Mouse (Mus musculus): Measurements from ENCODE around the gene Pkm. TPM values are rescaled to one million over a fixed set of nuclear protein-coding genes. Genes with fewer than 3 reads are reported as not detected.

Pkm gene
- polyA plus RNA-seq, 1 experiment = 408 TPM

DNA sequence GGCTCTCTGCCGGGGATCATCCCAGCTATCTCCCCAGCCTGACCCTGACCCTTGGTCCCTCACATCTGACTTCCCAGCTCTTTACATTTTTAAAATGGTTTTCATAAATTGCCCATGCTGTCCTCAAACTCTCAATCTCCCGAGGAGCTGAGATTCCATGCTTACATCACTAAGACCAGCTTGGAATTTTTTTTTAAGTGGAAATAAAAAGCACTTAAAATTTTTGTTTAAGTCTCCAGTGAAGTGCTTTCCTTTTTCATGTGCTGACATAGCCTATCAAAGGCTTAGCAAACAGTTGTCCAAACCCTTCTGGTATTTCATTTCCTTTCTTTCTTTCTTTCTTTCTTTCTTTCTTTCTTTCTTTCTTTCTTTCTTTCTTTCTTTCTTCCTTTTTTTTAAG lies 27.9 kb downstream of the Pkm start:
- TF ChIP-seq CTCF (IDR thresholded peaks at IDR 0.05; ENCODE audit: extremely low read depth, insufficient read depth, insufficient read length, insufficient replicate concordance) = no peak
- TF ChIP-seq POLR2A (IDR thresholded peaks at IDR 0.05; ENCODE audit: low read depth, low read length) = no peak
- Histone ChIP-seq H3K27ac (ENCODE audit: insufficient read depth, low read length) (no peak overlapping the region), H3K4me1 (ENCODE audit: control insufficient read depth, insufficient read depth, insufficient read length) (peaks cover 7% of the 10 kb centered on the region), H3K27me3 (ENCODE audit: control insufficient read depth, insufficient read depth, low read length) (peaks cover 5% of the 10 kb centered on the region; the same call in 1 of the 2 replicates), H3K36me3 (ENCODE audit: control insufficient read depth, insufficient read depth, low read length) (no peaks in the 10 kb centered on the region; the same call in 1 of the 2 replicates), H3K4me3 (ENCODE audit: extremely low read depth, insufficient read depth, insufficient read length) (no peak overlapping the region)
- no peak for DNase-seq (ENCODE audit: low read depth in 1 of 2, low spot score in 2 of 2)
- WGBS = 74% methylated on average over 2 of the region's 2 CpGs

DNA sequence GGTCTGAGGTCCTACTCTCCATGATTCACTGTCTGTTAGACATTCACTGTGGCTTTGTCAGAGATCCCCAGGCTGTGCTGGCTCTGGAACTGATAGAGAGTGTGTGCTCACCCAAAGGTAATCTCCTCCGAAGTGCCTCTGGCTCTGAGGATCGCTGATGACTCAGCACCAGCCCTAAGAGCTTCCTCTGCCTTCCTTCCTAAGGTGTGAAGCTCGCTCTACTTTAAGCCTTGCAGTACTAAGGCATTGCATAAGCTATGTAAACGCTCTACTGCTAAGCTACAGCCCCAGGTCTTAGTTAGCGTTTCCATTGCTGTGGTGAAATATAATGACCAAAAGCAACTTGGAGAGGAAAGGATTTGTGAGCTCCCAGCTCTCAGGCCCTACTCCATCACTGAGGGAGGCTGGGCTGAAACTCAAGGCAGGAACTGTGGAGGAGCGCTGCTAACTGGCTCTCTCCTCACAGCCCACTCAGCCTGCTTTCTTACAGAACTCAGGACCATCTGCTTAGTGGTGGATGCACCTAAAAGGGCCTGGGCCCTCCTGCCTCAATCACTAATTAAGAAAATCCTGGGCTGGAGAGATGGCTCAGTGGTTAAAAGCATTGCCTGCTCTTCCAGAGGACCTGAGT lies 31.4 kb downstream of the Pkm start:
- TF ChIP-seq CTCF (IDR thresholded peaks at IDR 0.05; ENCODE audit: extremely low read depth, insufficient read depth, insufficient read length, insufficient replicate concordance) (no peak), POLR2A (IDR thresholded peaks at IDR 0.05; ENCODE audit: low read depth, low read length) (no peak)
- no peak for DNase-seq (ENCODE audit: low read depth in 1 of 2, low spot score in 2 of 2)
- H3K27me3 ChIP-seq (ENCODE audit: control insufficient read depth, insufficient read depth, low read length) = no peaks in the 10 kb centered on the region

DNA sequence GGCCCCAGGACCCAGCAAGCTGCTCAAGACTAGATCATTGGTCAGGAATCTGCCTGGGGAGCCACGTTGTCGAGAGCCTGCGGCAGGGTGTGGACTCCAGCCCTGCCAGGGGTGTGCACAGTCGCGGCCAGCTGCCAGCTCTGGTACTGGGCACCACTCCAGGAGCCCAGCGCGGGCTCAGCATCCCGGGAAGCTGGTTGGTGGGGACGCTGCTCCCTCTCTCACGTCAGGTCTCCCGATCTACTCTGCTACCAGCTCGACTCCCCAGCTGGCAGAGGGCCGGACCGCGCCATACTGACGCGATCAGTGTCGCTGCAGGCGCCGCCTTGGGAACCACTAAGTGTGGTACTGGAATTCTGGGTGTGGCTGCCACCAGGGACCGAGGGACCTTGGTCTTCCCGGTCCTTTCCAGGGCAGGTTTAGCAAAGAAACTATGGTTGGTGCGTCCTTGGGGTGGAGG lies 35.5 kb downstream of the Pkm start:
- WGBS = 20% methylated on average over 23 of the region's 23 CpGs
- Histone ChIP-seq H3K27ac (ENCODE audit: insufficient read depth, low read length) (no peak overlapping the region), H3K4me1 (ENCODE audit: control insufficient read depth, insufficient read depth, insufficient read length) (no peaks in the 10 kb centered on the region), H3K36me3 (ENCODE audit: control insufficient read depth, insufficient read depth, low read length) (no peaks in the 10 kb centered on the region), H3K27me3 (ENCODE audit: control insufficient read depth, insufficient read depth, low read length) (no peaks in the 10 kb centered on the region), H3K4me3 (ENCODE audit: extremely low read depth, insufficient read depth, insufficient read length) (no peak overlapping the region)
- DNase-seq (ENCODE audit: low read depth in 1 of 2, low spot score in 2 of 2) = no peak
- TF ChIP-seq CTCF (IDR thresholded peaks at IDR 0.05; ENCODE audit: extremely low read depth, insufficient read depth, insufficient read length, insufficient replicate concordance) (no peak), POLR2A (IDR thresholded peaks at IDR 0.05; ENCODE audit: low read depth, low read length) (no peak)

More for the DNA sequence above, 31.4 kb downstream of the Pkm start:
- WGBS = 25% methylated on average over 6 of the region's 6 CpGs
- Histone ChIP-seq H3K4me3 (ENCODE audit: extremely low read depth, insufficient read depth, insufficient read length) (no peak overlapping the region), H3K36me3 (ENCODE audit: control insufficient read depth, insufficient read depth, low read length) (no peaks in the 10 kb centered on the region), H3K27ac (ENCODE audit: insufficient read depth, low read length) (no peak overlapping the region), H3K4me1 (ENCODE audit: control insufficient read depth, insufficient read depth, insufficient read length) (no peaks in the 10 kb centered on the region)

DNA sequence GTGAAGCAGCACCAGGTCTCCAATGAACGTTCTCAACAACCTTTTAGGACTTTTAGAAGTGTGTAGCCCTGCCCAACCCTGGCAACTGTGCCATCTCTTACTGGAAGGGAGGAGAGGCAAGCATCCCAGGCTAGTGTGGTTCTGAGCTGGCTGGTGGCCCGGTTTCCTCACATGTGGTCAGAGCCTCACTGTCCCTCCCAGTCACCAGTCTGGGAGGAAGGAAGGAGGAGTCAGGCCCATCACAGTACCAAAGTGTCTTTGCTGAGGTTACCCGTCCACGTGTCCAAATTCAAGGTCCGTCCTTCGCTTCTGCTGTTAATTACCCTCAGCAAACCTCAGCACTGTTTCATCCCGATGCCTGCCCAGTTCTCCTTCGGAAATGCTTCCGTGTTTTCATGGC lies 36.0 kb downstream of the Pkm start:
- 58% methylated on average over 9 of the region's 9 CpGs for WGBS
- Histone ChIP-seq H3K27ac (ENCODE audit: insufficient read depth, low read length) (no peak overlapping the region), H3K27me3 (ENCODE audit: control insufficient read depth, insufficient read depth, low read length) (no peaks in the 10 kb centered on the region), H3K4me1 (ENCODE audit: control insufficient read depth, insufficient read depth, insufficient read length) (no peaks in the 10 kb centered on the region), H3K36me3 (ENCODE audit: control insufficient read depth, insufficient read depth, low read length) (no peaks in the 10 kb centered on the region), H3K4me3 (ENCODE audit: extremely low read depth, insufficient read depth, insufficient read length) (no peak overlapping the region)
- DNase-seq (ENCODE audit: low read depth in 1 of 2, low spot score in 2 of 2) = no peak
- no peak for TF ChIP-seq CTCF (IDR thresholded peaks at IDR 0.05; ENCODE audit: extremely low read depth, insufficient read depth, insufficient read length, insufficient replicate concordance)

DNA sequence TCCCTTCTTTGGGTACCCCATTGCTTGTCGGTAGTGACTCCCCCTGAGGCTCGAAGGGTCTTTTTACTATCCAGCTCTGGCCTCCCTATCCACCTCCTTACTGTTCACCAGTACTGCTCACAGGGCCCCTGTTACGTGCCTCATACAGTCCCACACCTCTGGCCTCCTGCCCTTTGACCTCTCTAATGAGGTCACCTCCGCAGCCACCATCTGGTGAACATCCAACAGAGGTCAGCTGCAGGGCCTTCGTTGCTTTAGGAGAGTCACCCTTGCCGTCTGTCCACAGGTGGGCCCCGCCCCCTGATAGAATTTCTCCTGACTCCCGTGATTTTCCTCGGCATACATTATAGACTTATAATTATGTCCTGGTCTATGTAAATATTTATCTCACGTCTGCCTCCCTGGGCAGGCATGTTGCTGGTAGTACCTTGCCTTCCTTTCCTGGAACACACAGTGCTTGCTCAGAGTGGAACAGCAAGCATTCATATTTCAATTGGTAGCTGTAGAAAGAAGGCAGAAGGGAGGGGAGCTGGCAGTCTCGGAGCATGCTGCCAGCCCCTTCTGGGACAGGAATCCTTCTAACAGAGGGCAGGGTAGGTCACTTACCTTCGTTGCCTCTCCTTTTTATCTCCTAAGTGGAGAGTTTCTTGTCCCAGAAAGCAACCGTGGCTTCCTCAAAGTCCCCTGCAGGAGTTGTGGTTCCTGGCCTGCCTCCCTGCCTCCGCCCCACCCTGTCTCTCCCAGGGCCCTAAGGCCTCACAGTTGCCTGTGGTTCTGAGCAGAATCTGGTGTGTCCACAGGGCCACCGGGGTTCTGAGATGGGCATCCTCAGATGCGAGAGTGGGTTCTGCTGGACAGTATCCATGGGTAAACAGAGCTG lies 38.6 kb downstream of the Pkm start:
- TF ChIP-seq POLR2A (IDR thresholded peaks at IDR 0.05; ENCODE audit: low read depth, low read length) = no peak
- TF ChIP-seq CTCF (IDR thresholded peaks at IDR 0.05; ENCODE audit: extremely low read depth, insufficient read depth, insufficient read length, insufficient replicate concordance) = no peak
- 77% methylated on average over 16 of the region's 16 CpGs for WGBS
- no peak for DNase-seq (ENCODE audit: low read depth in 1 of 2, low spot score in 2 of 2)
- no peaks in the 10 kb centered on the region for H3K36me3 ChIP-seq (ENCODE audit: control insufficient read depth, insufficient read depth, low read length)
- no peak overlapping the region for H3K4me3 ChIP-seq (ENCODE audit: extremely low read depth, insufficient read depth, insufficient read length)
- H3K27me3 ChIP-seq (ENCODE audit: control insufficient read depth, insufficient read depth, low read length) = no peaks in the 10 kb centered on the region
- no peaks in the 10 kb centered on the region for H3K4me1 ChIP-seq (ENCODE audit: control insufficient read depth, insufficient read depth, insufficient read length)
- no peak overlapping the region for H3K27ac ChIP-seq (ENCODE audit: insufficient read depth, low read length)

DNA sequence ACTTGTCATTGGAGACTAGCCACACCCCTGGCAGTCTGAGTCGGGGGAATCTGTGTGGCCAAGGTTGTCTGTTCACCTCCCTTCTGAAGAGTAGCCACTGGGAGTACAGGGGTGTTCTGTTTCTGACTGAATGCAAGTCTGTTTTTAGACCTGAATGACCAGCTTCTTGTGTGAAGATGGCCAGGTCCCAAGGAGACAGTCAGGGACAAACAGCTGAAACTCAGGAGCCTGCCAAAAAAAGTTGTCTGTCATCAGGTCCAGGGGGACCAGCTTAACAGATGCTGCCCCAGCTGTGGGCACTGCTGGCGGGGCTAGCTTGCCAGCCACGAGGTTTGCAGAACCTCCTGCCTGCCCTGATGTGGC lies 39.3 kb downstream of the Pkm start:
- WGBS = 34% methylated on average over 3 of the region's 3 CpGs
- DNase-seq (ENCODE audit: low read depth in 1 of 2, low spot score in 2 of 2) = no peak
- Histone ChIP-seq H3K4me1 (ENCODE audit: control insufficient read depth, insufficient read depth, insufficient read length) (no peaks in the 10 kb centered on the region), H3K4me3 (ENCODE audit: extremely low read depth, insufficient read depth, insufficient read length) (no peak overlapping the region), H3K27me3 (ENCODE audit: control insufficient read depth, insufficient read depth, low read length) (no peaks in the 10 kb centered on the region), H3K36me3 (ENCODE audit: control insufficient read depth, insufficient read depth, low read length) (no peaks in the 10 kb centered on the region), H3K27ac (ENCODE audit: insufficient read depth, low read length) (no peak overlapping the region)
- TF ChIP-seq CTCF (IDR thresholded peaks at IDR 0.05; ENCODE audit: extremely low read depth, insufficient read depth, insufficient read length, insufficient replicate concordance) = no peak
- no peak for TF ChIP-seq POLR2A (IDR thresholded peaks at IDR 0.05; ENCODE audit: low read depth, low read length)

DNA sequence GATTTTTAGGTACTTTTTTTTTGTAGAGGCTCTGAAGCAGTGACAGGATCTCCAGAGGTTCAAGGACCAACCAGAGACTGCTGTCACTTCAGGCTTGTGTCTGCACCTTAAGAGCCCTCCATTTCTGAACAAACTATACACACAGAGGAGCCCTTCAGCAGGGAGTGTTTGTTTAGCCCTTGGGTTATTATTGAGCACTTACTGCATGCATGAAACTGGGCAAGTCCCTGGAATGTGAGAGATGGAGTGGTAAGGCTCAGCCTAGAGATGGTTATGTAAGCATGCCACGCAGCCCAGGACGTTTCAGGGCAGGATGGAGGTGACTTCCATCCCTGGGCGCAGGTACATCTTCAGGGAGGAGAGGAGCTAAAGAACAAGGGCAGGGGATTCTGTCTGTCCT lies 40.2 kb downstream of the Pkm start:
- no peaks in the 10 kb centered on the region for H3K36me3 ChIP-seq (ENCODE audit: control insufficient read depth, insufficient read depth, low read length)
- no peak overlapping the region for H3K27ac ChIP-seq (ENCODE audit: insufficient read depth, low read length)
- H3K27me3 ChIP-seq (ENCODE audit: control insufficient read depth, insufficient read depth, low read length) = no peaks in the 10 kb centered on the region
- TF ChIP-seq POLR2A (IDR thresholded peaks at IDR 0.05; ENCODE audit: low read depth, low read length) (no peak), CTCF (IDR thresholded peaks at IDR 0.05; ENCODE audit: extremely low read depth, insufficient read depth, insufficient read length, insufficient replicate concordance) (no peak)
- H3K4me1 ChIP-seq (ENCODE audit: control insufficient read depth, insufficient read depth, insufficient read length) = no peaks in the 10 kb centered on the region
- DNase-seq (ENCODE audit: low read depth in 1 of 2, low spot score in 2 of 2) = no peak
- H3K4me3 ChIP-seq (ENCODE audit: extremely low read depth, insufficient read depth, insufficient read length) = no peak overlapping the region
- 87% methylated on average over 3 of the region's 3 CpGs for WGBS
